Mouse (Mus musculus) gastrocnemius, postnatal 4 days (tissue): ENCODE measurements around the gene Hivep1. TPM values are rescaled to one million over a fixed set of nuclear protein-coding genes. Genes with fewer than 3 reads are reported as not detected.
A peak's percentile ranks its signal among the peaks of the same experiment; 100 is the strongest.

Source experiments
- DNase-seq, 2 experiments: peaks; one replicate each; pipeline ENCODE4 v3.0.0; 2021 to 2022; ENCODE audit warnings: low spot score in 2 of 2, mixed read lengths in 2 of 2
- total RNA-seq, 2 experiments: library from RNA; stranded (reverse); gene quantifications; 2 replicates each; pipeline ENCODE4 v1.2.3; 2021

Gene Hivep1
- total RNA-seq, 2 experiments from 2014 or later: 23.3 to 24.8 TPM

- DNase-seq: no peak
Observed at GRCm38 (mm10) chr13:42073285-42073684, 21.5 kb downstream of the Hivep1 start.

GRCm38 (mm10) chr13:42075546-42075945 is 23.7 kb downstream of the Hivep1 start:
- no peak for DNase-seq

- DNase-seq: no peak
Observed at GRCm38 (mm10) chr13:42076751-42077302, 25.0 kb downstream of the Hivep1 start.

DNA sequence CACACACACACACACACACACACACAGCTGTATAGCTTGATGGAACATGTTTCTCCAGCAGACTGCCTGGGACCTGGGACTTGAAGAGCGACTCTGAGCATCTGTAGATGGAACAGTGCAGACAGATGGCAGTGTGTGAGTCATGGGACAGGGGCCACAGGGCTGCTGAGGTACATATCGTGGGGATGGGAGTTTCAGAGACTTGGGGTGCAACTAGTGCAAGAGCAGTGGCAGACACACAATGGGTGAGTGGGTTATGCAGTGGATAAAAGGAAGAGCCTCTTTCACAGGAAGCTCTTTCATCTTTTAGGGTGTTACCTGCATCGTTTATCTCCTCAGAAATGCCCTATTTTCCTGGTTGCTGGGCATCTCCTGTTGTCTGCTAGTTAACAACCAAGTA is 25.8 kb downstream of the Hivep1 start:
- DNase-seq: no peak

DNA sequence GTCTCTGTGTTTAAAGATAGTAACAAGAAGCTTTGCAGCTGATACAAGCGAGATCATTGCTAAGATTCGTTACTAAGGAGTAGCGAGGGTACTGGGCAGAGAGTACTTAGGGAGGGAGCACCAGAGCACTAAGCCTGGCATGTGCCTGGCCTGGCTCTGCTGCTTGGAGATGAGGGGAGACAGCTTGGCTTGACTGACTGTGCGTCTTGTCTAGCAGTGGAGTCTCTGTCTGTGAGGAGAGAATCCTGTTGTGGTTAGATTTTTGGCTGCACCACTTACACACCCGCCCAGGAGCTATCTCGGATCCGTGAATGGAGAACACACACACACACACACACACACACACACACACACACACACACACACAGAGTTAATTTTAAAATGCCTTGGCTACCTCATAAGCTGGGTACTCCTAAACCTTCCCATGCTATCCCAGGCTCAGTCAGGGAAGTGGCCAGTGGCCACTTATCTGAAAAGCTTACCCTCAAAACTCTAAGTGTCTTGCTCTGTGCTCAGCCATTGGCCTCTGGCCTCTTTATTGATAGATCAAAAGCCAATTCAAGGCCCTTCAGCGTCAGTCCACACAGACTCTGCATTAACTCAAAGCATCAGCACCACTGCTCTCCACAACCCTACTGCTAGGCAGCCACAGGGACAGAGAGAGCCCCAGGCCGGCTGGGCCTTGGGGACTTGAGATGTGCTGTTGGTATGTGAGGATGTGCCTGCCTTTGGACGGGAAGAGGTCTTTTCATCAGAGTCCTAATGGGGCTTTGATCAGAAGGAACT is 28.5 kb downstream of the Hivep1 start:
- no peak for DNase-seq

DNA sequence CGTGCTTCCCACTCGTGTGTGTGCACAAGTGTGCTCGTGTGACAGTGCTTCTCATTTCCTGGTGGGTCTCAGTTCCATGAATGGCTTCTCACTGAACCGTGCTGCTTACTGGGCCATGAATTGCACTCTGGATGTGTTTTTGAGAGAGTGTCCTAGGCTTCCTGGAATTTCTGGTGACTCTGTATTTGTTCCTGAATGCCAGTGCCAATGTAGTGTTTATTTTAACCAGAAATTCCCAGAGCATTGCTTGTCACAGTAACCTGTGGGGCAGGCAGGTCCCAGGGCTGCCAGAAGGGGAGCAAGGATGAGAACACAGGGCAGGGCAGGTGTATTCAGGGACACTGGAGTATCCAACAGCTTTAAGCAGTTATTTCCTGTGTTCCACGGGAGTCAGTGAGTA is 36.5 kb downstream of the Hivep1 start:
- no peak for DNase-seq

DNA sequence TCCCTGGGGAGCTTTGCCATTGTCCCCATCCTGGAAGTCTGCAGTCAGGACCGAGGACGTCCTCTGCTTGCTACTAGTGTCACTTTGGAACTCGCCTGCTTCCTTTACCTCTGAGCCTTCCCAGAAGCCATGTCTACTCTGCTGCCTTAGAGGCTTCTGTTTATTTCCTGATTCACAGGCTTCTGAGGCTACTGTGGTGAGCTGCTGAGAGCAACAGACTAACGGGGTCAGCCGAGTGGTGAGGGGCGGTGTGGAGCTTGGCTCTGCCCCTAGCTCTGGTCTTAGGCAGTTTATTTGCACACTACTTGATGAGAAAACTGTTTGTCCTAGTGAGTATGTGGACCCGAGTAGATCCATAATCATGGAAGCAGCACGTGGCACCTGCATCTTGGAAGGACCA is 37.2 kb downstream of the Hivep1 start:
- DNase-seq: no peak

DNA sequence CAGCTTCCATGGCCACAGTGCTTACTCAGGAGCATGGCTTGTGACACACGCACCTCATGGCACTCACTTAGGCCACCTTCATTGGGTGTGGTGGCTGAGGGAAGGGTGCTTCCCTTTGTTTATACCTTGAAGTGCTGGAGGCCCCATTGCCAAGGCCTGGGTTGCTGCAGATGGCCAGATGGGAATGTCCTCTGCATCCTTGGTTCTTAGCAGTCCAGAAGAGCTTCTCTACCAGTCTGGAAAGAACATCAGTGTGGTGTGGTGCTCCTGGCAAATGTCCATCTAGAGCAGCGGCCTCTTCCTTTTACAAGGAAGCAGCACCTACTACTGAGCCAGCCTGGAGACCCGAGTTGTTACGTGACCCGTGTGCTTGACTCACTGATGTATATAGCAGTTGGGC is 38.9 kb downstream of the Hivep1 start:
- DNase-seq: no peak

DNA sequence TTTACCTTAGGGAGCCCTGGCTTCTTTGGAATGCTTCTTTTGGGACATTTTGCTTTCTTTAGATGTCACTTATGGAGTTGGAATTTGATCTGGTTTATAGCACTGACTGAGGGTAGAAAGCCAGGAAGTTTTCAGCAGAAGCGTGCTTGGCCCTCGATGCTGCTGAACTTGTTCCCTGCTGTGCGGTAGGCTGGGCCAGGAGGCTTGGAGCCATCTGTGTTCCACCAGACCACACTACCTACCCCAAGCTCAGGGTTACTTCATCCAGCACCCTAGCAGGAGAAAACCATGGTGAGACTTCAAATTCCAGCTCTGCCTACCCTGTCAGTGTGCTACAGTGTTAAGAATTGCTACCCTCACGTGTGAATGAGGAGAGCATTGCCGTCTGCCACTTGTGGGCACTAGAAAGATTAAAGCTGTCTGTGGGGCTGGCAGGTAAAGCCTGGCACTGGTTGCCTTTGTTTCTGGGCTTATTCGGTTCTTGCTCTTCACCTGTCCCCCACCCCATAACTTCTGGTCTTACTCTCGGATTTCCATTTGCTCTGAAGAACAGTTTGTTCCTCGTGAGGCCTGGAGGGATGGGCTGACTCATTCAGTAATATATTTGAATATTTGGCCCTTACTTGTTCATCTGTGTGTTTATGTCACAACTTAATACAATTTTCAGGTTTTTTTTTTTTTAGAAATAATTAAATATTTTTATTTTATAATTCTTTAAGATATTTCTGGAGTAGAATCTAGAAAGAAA is 40.7 kb downstream of the Hivep1 start:
- no peak for DNase-seq

GRCm38 (mm10) chr13:42093268-42094042 is 41.6 kb downstream of the Hivep1 start:
- no peak for DNase-seq

- DNase-seq: no peak
Observed at GRCm38 (mm10) chr13:42095826-42096515, 44.1 kb downstream of the Hivep1 start.

GRCm38 (mm10) chr13:42097109-42097508 is 45.3 kb downstream of the Hivep1 start:
- DNase-seq: no peak

GRCm38 (mm10) chr13:42098522-42098921 is 46.7 kb downstream of the Hivep1 start:
- DNase-seq: no peak

GRCm38 (mm10) chr13:42099523-42099922 is 47.7 kb downstream of the Hivep1 start:
- no peak for DNase-seq

GRCm38 (mm10) chr13:42101440-42102190 is 49.8 kb downstream of the Hivep1 start:
- peak in 1 of 2 experiments; percentile 25 for DNase-seq

DNA sequence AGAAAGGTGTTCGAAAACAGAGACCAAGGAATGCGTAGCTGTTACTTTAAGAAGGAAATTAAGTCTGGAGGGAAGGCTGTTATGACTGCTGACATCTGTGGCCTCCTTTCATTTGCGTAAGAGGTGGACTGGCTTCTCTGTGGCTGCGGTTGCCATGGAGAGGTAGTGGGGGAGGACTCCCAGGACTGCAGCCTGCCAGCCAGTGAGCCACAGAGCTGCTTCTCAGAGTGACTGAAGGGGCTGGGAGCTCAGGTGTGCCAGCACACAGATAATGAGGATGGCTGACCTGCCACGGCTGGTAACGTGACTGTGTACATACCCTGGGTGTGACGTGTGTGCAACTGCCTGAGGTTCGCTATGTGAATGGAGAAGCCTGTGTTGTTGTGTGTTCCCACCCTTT is 51.2 kb downstream of the Hivep1 start:
- DNase-seq: peak in 1 of 2 experiments; percentile 24

DNA sequence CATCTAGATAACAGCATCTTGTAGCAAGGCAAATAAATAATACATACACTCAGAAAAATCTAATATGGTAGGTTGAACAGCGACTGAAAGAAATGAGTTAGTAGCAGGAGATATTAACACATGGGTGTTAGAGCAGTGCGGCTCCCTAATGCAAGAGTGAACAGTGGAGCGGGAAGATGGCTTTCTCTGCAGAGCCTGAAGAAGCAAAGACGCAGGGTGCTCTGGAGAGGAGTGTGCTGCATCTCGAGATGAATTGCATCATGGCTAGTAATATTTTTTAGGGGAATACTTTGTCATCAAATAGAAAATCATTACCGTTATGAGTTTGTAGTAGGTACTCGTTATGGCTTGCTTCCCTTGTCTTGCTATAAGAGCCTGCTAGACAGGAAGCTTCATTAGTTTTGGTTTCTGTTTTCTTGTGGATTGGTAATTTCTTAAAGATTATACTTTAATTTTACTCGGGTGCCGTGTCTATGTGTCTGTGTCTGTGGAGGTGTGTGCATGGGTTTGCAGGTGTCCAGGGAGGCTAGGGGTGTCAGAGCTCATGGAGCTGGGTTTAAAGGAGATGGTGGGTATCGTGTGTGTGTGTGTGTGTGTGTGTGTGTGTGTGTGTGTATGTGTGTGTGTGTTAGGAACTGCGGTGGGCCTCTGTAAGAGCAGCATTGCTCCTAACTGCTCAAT is 51.8 kb downstream of the Hivep1 start:
- no peak for DNase-seq

DNA sequence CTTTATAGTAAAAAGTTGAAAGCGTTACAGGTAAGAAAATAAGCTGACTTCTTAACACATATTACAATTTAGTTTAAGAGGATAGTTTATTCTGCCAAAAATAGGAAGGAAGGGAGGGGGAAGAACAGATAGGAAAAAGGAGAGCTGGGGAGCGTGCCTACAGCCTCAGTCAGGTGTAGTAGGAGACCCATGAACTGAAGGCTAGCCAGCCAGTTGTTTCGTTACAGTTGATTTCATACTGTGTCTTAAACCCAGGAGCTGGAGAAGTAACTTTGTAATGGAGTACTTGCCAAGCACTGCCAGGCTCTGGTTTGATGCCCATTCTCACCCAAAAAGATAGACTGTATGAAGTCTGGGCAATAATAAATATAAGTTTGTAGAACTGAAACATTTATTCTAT is 52.5 kb downstream of the Hivep1 start:
- no peak for DNase-seq

DNA sequence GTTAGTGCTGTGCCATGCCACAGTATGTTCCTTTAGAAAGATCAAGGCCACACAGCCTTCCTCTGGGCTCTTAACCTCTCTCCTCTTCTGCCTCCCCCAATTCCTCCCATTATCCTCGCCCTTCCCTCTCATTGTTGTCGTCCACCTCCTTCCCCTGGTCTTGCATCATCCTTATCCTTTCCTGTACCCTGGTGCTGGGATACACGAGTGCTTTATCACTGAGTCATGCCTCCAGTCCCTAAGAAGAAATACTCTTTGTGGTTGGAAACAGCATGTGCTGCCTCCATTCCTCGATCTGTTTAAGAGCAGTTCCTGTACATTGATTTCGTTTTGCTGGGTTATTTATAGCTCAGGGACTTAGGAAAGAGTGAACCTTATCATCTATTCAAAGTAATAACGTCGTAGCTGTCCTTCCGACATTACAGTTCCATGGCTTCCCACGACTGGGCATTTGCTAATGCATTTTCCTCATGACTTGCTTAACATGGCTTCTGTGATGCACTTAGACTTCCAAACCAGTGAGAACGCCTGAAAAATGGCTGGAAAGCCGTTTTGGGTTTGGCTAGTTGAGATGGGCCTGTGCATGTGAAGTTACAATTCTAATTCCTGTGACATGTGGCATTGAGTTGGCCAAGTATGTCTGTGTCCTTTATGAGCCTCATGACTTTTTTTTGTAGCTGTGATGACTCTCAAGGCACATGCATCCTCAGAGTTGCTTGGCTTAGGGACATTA is 56.8 kb downstream of the Hivep1 start:
- DNase-seq: no peak
